Mouse (Mus musculus): ENCODE measurements around the gene Aim2.

The Aim2 gene

DNA sequence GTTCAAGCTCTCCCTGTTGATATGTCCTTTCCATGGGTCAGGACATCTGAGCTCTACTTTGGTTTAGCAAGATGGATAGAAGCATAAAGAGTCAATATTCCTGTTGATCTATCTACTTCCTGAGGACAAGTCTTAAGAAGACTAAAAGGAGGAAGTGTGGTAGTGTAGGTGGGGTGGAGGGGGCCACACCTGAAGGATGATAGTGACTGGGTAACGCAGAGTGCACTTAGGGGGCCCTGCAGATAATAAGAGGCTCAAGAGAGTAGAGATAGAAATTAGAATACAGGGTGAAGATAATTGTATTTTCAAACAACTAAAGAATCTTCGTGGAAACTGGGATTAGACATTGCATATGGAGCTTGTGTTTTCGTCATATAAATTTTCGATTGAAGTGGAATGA is 5.6 kb upstream of the Aim2 start:
- DNase-seq (ENCODE audit: low spot score in 2 of 2) = no peak

DNA sequence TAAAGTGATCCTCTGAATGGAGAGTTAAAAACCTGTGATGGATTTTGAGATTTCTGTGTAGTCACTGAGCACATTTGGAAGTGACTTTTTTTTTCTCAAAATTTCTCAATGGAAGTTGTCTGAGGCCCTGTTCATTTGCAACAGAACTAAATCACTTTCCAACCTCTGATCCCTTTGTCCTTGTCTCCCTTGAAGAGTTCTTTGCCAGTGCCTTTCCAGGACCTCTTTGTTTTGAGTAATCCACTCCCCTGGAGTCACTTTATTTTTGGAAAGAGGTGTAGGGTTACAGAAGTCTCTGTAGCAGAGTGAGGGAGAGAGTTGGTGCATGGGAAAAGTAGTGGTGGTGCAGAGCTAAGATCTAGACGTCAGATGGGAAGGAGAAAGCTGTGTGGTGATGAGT is 2.2 kb upstream of the Aim2 start:
- no peak for DNase-seq (ENCODE audit: low spot score in 2 of 2)

GRCm38 (mm10) chr1:173349192-173349591 is 1.5 kb upstream of the Aim2 start:
- no peak for DNase-seq (ENCODE audit: low spot score in 2 of 2)

- no peak for DNase-seq (ENCODE audit: low spot score in 2 of 2)
These were observed 733 bp upstream of the Aim2 start for GRCm38 (mm10) chr1:173349946-173350345.

GRCm38 (mm10) chr1:173355107-173355846 is 4.6 kb downstream of the Aim2 start:
- peak; percentile 54 to 59 for DNase-seq (ENCODE audit: low spot score in 2 of 2)

DNA sequence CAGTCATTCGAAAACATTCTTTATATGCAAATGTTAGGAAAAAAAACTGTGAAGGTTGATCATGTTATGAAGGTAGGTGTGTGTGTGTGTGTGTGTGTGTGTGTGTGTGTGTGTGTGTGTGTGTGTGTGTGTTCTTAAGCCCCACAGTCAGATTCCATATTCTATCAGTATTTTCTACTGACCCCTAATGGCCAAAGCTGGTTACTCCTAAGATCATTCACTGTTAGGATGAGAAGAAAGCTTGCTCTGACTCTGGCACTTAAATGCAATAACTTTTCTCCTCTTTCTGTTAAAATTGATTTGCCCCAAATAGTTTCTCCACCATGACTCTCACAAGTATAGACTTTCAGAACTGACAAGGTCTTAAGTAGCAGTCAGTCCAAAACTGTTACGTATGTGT is 6.0 kb downstream of the Aim2 start:
- no peak for DNase-seq (ENCODE audit: low spot score in 2 of 2)

GRCm38 (mm10) chr1:173357799-173358198 is 7.1 kb downstream of the Aim2 start:
- peak; percentile 68 to 75 for DNase-seq (ENCODE audit: low spot score in 2 of 2)

DNA sequence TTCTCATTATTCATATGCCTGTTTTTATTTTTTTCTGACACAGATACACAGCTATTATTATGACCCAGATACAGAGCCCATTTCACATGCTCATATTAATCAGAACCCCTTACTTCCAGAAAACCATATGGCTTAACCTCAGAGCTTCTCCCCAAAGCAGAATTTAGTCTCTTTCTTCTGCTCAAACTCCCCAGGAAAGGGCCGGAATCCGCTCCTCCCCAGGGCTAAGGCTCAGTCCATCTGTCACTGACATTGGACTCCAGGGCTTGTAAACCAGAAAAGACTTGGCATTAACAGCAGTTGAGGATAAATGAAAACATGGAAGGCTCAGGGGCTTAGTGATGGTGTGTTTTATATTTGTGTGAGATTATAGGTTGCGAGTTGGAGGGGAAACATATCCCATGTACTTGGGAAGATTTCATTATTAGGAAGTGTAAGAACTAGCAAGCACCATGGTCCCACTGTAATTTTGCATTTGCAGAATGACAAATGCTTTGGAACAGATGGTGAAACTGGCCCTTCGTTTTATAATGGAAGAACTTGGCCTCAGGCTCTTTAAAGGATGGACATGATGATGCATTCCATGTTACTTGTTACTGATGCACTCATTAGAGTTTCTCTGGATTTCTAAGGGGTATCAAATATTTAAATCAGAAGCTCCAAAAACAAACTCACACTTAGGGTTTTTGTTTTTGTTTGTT is 9.1 kb downstream of the Aim2 start:
- DNase-seq (ENCODE audit: low spot score in 2 of 2) = no peak

- DNase-seq (ENCODE audit: low spot score in 2 of 2) = no peak
These were observed 11.0 kb downstream of the Aim2 start for GRCm38 (mm10) chr1:173361651-173362050.

DNA sequence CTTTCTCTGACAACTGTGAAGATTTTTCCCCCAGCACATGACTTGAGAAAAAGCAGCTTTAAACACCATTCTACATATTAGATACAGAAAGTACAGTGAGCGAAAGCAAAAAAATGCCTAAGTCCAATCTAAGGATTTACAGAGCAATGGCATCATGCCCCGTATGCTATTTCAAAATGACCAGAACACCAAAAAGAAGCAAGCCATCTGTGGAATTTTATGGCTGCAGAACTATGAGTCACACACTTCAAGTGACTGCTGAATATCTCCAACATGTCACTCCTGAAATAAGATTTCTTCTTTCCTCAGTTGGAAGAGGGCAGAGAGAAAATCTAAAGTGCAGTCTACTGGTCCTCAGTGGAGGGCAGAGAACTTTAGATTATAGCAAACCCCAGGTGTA is 12.8 kb downstream of the Aim2 start:
- no peak for DNase-seq (ENCODE audit: low spot score in 2 of 2)

DNA sequence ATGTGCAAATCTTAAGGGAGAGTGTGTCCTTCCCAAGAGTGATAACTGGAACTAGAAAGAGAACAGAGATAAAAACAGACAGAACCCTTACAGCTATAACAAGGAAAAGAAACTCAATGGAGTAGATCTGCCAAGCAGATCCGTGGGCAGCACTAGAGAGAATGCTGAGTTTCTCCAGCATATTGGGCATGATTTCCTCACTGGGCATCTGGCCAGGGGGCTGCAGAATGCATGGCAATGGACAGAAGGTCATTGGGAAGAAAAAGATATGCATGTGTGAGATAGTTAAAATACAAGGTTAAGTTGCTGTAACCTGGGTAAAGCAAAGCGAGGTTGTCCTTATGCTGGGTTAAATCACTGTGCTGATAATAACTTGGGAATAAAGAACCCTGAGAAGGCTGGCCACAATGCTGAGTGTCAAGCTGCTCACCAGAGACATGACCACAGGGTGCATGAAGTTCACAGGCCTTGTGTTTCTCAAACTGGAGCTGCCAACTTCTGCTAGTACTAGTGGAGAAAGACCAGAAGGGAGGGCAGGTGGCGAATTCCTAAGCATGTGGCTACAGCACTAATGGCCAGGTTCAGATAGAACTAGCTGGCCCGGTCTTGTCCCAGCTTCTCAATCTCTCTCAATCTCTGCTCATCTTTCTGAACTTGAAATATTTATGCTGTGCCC is 13.6 kb downstream of the Aim2 start:
- DNase-seq (ENCODE audit: low spot score in 2 of 2) = no peak

DNA sequence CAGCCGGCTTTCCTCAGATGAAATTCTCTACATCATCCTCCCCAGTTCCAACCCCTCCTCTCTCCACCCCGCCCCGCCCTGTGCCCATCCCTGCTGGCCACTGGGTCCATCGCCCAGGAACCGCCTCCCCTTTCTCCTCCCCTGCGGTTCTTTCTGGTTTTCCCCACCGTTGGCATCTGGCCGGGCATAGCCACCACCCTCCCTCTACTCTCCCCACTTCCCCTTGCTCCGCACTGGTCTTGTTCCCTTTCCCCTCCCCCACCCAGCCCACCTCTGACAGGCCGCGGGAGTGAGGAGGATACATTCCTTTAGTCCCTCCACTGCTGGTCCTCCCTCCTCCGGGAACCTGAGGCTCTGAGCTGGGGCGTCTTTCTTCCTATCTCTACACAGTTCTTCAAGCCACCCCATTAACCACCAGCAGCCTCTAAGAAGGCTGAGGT is 15.3 kb downstream of the Aim2 start:
- no peak for DNase-seq (ENCODE audit: low spot score in 2 of 2)

DNA sequence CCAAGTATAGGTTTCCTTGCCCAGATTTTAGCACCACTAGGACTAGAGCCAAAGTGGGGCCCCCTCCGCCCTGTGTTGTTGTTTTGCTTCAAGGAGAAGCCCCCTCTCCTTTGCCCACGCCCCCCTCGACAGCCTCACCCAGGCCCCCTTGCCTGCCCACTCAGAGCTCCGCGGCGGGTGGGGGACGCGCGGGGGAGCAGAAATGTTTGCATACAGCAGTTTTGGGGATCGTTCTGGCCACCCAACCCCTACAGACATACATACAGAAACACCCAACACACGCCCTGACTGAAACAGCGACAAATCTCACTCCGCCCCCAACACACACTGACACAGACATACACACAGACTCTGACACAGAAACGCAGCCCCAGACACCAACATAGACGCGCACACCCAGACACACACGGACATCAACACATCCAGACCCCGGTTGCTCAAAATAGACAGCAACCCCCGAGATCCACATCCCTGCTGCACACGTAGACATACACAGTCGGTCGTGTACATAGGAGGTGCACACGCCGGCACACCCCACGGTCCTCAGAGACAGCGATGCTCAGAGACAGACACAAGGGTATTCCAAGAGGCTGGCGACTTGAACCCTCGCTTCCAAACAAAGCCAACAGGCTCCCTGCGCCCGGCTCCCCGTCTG is 16.1 kb downstream of the Aim2 start:
- DNase-seq (ENCODE audit: low spot score in 2 of 2) = peak; percentile 72 to 76

DNA sequence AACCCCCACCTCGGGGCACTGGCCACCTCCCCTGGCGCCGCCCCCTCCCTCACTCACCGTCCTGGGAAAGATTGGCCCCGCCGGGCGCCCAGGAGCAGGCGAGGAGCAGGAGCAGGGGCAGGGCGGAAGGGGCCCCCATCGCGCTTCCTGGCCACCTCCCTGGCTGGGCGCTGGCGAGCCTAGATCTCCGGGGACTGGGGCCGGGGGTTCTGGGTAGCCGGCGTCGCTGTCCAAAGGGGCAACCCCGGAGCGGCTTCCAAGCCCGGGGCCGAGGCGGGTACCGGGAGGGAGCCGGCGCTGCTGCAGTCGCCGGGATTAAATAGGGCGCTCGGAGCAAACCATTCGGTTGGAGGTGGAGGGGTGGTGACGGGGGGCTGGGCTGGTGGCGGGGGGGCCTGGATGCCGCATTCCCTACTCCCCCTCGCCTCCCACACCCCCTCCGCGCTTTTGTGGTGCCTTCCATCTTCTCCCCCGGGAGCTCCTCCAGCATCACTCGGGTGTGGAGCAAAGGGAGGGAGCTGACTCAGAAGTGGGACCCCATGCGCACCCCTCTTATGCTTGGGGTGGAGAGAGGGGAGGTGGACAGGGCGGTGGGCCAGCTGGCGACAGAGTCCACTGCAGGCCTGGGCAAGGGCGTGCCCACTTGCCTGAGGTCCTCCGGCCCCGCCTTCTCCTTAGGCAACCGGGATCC is 16.8 kb downstream of the Aim2 start, which contains the start of gene Cadm3:
Gene Cadm3, minus strand, starts transcription at position 340 of the 691 bp plus-strand sequence.
- peak; percentile 75 to 82 for DNase-seq (ENCODE audit: low spot score in 2 of 2)

DNA sequence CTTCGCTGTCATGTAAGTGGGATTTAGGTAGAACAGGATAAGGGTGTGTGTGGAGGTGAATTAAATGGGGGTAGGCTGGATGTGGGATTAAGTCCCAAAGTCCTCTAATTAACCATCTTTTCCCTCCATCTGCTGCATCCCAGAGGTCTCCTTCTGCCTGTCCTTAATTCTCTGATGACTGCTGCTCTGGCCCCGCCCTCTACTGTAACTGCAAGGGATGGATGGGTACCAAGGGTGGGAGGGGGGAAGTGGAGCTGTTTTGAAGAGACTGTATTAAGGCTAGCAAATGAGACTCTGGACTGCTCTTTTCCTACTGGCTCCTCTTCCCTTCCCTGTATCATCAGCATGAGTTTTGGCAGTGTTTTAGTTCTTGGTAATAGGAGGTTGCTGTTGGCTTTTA is 18.9 kb downstream of the Aim2 start:
- no peak for DNase-seq (ENCODE audit: low spot score in 2 of 2)

- no peak for DNase-seq (ENCODE audit: low spot score in 2 of 2)
These were observed 19.8 kb downstream of the Aim2 start for GRCm38 (mm10) chr1:173370456-173370855.

- DNase-seq (ENCODE audit: low spot score in 2 of 2) = no peak
These were observed 20.9 kb downstream of the Aim2 start for GRCm38 (mm10) chr1:173371586-173371985.

- no peak for DNase-seq (ENCODE audit: low spot score in 2 of 2)
These were observed 23.3 kb downstream of the Aim2 start for GRCm38 (mm10) chr1:173374020-173374419.

GRCm38 (mm10) chr1:173377380-173378112 is 26.9 kb downstream of the Aim2 start:
- peak; percentile 78 to 85 for DNase-seq (ENCODE audit: low spot score in 2 of 2)

GRCm38 (mm10) chr1:173381436-173381835 is 30.8 kb downstream of the Aim2 start:
- peak in 1 of 2 experiments; percentile 28 for DNase-seq (ENCODE audit: low spot score in 2 of 2)

DNA sequence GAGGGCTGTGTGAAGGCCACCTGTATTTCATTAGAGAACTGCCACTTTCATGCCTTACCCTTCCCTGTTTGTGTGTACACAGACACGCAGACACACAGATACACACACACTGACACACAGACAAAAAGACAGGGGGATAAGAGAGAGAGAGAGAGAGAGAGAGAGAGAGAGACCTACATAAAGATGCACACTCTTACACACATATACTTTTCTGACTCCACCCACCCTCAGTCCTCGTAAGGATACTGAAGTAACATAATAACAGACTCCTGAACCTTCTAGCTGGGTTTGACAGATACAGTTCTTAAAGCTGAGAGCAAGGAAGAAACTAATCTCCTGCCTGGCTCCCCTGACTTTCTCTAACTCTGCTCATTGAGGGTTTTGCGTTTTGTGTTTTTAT is 38.8 kb downstream of the Aim2 start:
- no peak for DNase-seq (ENCODE audit: low spot score in 2 of 2)
